Mouse (Mus musculus) kidney, postnatal 14 days (tissue): ENCODE results near the gene Stambpl1.

Experiments
- DNase-seq: peaks from one replicate; pipeline ENCODE4 v3.0.0; 2022; ENCODE audit warnings: mixed read lengths

Gene Stambpl1

DNA sequence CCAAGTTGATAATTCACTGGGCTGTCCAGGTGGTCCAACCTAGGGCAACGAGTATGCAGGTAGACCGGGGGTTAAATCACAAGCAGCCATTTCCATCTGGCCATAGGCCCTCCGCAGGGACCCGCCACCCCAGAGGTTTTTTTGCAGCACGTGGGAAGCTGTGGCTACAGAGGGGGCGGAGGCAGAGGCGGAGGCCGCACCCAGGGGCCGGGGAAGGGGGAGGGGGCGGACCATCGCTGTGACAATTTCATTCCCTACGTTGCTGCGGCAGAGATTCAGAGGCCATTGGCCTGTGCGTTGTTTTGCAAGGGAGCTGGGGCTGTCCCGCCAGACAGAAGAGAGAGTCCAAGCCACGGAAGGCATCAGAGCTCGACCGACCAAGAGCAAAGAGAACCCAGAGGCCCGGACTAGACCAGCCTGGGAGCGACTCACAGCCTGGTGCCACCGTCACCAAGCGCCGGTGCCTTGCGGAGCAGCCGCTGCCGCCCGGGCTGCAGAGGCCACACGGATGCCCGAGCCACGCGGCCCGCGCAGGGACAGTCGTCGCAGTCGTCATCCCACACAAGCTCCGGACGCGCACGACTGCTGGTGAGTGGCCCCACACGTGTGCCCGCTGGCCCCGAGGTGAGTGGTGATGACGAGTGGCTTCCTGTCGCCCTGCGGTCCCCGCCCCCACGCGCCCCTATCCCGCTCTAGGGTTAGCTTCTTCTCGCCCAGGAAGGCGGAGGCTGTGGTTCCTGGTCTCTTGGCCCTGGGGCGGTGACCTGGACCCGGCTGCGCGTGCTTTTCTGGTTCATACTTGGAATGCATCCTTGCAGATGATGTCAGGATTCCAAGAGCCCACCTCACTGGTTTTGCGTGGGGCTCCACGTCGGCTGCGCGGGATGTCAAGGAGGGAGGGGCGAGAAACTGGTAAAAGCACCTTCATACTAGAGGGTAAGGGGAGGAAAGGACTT lies at the start of gene Stambpl1:
Gene Stambpl1, plus strand, starts transcription at position 222 of the 956 bp plus-strand sequence.
- DNase-seq: peak; percentile 74

DNA sequence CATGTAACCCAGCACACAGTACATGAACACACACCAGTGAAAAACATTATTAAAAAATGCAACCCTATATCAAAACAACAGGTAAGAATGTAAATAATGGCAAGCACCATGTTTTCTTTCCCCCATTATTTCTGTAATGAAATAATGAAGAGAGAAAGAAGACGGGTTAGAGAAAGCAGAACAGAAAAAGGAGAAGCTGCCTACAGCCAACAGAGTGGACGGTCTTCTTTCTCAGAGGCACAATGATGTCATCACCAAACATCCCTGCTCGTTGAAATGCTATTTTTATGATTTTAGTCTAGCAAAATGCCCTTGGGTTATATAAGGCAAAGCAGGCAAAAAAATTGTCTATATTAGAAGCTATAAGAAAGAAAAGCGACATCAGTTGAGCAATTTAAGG lies 43.6 kb upstream of the Stambpl1 start:
- DNase-seq: no peak

DNA sequence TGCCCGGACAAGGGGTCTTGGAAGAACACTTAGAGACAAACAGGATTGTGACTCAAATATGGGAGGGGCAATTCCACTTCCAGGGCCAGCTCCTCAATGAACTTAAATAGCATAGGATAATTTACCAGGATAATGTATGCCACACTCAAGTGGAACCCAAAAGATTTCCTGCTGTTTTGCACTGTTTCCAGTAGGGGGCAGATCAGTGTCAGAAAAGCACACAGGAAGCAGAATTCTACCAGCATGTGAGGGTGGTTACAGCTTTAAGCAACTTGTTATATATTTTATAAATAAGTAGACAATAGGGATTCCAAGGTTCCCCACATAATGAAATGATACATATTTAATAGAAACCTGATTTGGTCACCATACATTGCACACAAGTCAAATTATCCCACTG lies 40.1 kb upstream of the Stambpl1 start:
- DNase-seq: peak; percentile 23

DNA sequence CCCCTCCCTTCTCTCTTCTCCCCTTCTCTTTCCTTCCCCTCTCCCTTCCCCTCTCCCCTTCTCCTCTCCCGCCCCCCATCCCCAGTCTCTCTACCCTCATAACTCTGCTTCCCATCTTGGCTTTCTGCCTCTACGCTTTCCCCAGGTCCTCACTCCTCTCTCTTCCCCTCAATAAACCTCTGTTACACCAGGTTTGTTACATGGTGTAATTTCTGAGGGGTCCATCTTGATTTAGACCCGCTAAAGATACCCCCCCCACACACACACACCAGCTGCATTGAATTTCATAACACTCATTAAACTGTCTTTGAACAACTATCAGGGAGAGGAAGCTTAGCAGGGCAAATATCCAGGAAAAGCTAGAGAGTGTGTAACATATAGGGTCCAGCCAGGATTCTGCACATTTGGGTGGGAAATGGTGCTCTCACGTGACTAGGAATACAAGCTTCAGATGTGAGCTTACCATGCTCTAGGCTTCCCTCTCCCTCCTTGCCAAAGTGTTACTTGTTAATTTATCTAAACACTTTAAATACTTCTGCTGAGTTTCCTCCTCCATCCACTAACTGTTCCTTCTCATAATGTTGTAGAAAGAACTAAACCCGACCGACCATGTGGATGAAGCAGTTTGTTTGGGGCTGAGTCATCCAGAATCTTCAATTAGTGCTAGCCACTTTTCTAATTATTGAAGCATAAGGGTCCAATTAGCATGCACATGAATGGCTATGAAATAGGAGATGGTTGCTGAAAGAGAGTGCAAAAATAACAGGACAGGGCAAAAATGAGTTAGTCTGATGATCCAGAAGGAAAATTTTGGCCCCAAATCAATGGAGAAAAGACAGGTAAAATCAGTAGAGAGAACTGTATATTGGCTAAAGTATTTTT lies 38.5 kb upstream of the Stambpl1 start:
- no peak for DNase-seq

GRCm38 (mm10) chr19:34162693-34163092 lies 29.3 kb upstream of the Stambpl1 start:
- no peak for DNase-seq

- peak; percentile 11 for DNase-seq
These were observed 26.1 kb upstream of the Stambpl1 start, which contains the start of gene Ankrd22 for GRCm38 (mm10) chr19:34165891-34166290. Gene Ankrd22, minus strand, starts transcription at chr19:34166053.

DNA sequence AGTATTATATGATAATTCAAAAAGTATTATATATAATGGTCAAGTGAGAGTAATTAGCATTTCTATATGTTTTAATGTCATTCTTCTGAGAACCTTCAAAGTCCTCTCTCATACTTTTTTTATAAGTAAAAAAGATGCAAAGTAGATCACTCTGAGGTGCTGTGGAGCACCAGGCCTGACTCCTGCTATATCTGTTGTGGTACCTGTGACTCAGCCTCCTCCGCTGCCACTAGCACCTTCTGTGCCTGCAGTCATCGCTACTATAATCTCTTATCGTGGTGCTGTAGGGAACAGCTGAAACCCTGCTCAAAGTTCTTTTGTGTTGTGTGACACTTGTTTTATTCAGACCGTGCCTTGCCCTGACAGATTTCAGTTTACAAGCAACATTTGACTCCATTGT lies 25.6 kb upstream of the Stambpl1 start:
- no peak for DNase-seq

GRCm38 (mm10) chr19:34167896-34168661 lies 23.9 kb upstream of the Stambpl1 start:
- DNase-seq: no peak

DNA sequence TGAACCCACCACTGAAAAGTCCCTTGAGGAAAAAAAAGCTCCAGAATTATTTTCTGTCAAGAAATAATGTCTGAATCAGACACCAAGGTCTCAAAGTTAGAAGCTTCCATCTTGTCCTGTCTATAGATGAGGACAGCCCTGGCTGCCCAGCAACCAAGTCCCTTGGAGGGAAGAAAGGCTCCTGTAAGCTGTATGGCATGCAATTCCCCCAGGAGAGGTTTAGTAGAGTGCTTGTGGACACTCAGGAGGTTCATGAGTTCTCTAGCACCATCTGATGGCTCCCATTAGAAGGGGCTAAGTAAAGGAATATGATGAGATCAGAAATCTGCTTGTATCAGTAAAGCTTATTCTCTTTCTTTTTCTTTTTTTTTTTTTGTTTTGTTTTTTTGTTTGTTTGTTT lies 22.9 kb upstream of the Stambpl1 start:
- no peak for DNase-seq

GRCm38 (mm10) chr19:34171167-34171566 lies 20.9 kb upstream of the Stambpl1 start:
- DNase-seq: no peak

GRCm38 (mm10) chr19:34174004-34174403 lies 18.0 kb upstream of the Stambpl1 start:
- DNase-seq: no peak

DNA sequence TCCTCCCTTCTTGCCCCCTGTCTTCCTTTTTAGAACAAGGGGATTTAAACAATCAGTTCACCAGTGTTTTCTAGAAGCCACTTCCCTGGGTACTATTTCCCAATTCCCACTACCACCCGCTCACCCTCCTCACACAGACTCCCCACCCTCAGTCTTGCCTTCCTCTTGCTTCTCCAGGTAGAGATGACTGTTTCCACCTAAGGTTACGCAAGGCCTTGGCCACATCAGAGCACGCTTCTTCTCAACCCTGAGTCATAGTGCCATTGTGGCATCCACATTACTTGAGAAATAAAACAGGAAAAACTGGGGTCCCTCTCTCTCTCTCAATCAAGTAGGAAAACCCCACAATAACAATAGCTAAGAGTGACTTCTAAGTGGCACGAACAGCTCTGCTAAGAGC lies 12.9 kb upstream of the Stambpl1 start:
- DNase-seq: no peak

DNA sequence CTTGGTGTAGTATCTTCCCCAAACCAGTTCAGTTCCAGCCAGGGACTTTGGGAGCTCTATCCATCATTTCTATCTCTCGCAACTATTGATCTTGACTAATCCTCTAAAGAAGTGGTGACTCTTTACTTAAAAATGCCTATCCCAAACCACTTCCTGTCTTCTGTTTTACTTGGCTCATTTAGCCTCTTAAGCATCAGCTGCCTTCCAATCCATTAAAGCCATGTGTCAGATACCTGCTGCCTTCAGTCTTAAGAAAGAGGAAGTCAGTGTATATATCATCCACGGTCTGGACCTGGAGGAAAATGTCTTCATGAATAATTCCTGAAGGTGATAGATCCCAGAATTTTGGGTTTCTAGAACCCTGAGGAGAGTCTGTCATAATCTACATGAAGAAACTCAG lies 11.7 kb upstream of the Stambpl1 start:
- DNase-seq: no peak

DNA sequence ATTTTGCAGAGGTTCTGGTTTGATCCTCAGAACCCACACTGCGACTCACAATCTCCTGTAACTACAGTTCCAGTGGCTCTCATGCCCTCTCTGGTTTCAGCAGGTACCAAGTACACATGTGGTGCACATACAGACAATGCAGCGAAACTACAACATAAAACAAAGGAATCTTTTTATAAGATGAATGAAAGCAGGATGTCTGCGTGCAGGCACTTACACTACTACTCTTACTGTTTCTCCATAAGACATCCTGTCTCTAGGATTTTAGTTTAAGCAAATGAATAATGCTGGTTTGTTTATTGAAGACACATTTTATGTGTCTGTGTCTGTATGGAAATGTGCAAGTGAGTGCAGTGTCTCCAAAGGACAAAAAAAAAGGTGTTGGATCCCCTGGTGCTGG lies 10.8 kb upstream of the Stambpl1 start:
- no peak for DNase-seq

DNA sequence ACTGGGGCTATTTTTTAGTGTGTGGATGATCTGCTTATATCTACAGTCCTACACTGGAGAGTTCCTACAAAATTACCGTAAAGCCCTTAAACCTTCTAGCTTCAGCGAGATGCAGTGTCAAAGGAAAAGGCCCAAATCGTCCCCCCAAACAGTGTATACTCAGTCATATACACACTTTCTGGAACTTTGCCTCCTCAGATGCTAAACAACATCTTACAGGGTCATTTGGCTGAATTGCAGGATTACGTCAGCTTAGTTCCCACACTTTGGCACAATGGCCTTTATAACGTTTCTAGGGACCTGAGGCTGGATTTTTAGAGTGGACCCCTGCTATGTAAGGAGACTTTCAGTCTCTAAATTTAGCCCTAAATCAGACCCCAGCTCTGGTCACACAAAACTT lies 9.5 kb upstream of the Stambpl1 start:
- no peak for DNase-seq

DNA sequence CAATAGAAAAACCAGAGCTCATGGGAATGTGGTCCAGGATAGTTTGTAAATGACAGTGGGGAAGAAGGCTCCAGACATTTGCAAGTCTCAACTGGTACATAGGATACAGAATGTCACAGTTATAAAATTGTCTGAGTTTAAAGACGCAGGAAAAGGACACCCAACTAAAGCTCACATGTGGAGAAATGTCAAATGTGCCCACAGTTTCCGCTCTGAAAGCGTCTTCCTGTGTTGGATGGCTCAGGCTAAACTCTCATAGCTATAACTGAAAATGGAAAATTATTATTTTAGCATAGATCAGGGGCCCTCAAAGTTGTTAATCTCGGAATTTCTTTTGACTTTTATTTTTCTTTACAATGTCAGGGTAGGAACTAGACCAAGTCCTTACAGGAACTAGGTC lies 5.2 kb upstream of the Stambpl1 start:
- no peak for DNase-seq

DNA sequence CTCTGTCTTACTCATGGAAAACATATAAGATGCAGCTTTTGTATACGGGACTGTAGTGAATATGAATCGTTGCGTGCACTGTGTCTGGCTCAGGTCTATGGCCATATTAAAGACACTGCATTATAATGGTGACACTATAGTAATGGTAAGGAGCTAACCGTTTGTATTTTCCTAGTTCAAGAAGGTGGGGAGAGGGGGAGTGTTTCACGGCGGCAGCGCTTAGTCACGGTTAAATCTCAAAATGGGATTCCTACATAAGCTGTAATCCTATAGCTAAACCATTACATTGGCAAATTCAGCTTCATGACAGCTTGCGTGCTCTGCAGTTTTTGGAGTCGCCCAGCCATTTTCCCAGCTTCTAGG lies 403 bp upstream of the Stambpl1 start:
- DNase-seq: no peak

DNA sequence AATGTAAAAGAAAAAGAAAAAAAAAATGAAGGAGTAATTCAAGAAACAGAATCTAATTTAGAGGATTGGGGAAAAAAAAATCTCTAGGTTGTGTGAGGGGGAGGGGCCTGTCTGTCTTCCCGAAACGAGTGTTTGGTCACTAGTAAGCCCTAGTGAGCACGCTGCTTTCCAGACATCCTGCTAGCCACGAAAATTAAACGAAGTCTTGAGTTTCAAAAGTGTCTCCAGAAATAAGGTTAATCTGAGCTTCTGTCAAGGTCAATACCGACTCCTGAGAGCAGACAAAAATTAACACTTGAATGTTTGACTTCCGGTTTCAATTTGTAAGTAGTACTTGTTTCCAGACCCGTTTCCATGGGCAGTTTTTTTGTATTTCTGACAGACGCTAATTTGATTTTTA lies 1.1 kb downstream of the Stambpl1 start:
- DNase-seq: peak; percentile 32

- no peak for DNase-seq
These were observed 1.7 kb downstream of the Stambpl1 start for GRCm38 (mm10) chr19:34193683-34194082.

DNA sequence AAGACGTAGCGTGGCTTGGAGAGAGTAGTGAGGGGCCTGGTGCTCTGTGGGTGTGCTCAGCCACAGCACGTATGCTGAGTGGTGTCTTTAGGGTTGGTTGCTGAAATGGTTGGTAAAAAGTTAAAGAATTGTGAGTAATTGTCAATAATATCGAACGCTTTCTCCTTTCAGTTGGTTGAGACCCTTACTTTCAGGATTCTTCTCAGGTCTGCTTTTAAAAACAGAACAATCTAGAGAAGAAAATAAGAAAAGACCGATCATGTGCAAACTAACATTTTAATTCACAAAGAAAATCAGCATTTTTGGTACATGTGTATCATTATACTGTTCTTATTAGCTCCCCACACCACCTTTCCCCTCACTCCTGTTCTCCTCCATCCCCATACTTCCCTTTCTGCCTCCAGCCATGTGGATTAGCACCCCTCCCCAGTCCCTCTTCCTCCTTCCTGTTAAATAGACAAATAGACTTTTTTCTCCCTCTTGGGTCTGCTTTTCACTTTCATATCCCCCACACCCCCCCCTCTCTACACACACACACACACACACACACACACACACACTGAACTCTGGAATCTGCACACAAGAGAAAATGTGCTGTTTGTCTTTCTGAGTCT lies 2.2 kb downstream of the Stambpl1 start:
- DNase-seq: no peak

DNA sequence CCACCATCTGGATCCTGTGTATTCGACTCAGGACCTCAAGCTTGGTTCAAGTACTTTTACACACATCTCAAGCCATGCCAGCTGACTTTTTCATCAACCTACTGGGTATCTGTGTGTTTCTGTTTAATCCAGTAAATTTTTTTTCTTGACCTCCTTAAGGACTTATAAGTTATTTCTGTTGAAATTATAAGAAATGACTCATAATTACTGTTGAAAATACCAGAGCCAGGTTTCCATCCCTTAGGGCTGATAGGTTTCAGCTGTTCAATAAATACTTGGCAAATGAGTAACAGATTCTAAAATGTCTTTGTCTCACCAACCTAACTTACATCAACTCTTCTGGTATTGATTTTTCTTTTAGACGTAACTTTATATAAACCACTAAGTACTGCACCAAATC lies 3.0 kb downstream of the Stambpl1 start:
- no peak for DNase-seq

DNA sequence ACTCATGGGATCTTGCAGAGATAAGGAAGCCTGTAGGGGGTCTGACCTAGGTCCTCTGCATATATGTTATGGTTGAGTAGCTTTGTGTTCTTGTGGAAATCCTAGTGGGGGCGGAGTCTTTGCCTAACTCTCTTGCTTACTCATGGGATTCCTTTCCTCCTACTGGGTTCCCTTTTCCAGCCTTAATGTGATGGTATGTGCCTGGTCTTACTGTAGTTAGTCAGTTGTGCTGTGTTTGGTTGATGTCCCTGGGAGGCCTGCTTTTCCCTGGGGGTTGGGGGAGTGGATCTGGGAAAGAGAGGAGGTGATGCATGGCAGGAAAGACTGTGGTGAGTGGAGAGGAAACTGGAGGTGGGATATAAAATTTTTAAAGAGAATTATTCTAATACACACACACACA lies 6.0 kb downstream of the Stambpl1 start:
- DNase-seq: no peak

DNA sequence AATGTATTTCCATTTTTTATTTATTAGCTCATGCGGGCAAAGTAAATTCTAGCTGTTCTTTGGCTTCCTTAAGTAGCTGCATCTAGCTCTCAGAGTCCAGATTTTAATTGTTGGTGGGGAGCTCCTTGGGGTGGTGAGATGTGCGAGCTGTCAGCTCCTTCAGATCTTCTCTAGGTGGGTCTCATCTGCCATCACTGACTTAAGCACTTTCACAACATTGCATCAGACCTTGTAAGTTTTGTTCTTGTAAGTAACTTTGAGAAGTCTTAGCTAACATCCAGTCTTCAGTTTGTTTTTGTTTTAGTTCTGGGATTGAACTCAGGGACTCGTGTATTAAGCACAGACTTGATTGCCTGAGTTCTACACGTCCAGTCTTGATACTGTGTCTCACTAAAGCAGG lies 6.9 kb downstream of the Stambpl1 start:
- no peak for DNase-seq
